Mouse (Mus musculus) spleen, postnatal 14 days (tissue): ENCODE results near the gene Dtnbp1.

ENCODE experiments used
- DNase-seq, 2 experiments: peaks; one replicate each; pipeline ENCODE4 v3.0.0; 2021 to 2022; ENCODE audit warnings: low spot score in 2 of 2

Dtnbp1 gene

DNA sequence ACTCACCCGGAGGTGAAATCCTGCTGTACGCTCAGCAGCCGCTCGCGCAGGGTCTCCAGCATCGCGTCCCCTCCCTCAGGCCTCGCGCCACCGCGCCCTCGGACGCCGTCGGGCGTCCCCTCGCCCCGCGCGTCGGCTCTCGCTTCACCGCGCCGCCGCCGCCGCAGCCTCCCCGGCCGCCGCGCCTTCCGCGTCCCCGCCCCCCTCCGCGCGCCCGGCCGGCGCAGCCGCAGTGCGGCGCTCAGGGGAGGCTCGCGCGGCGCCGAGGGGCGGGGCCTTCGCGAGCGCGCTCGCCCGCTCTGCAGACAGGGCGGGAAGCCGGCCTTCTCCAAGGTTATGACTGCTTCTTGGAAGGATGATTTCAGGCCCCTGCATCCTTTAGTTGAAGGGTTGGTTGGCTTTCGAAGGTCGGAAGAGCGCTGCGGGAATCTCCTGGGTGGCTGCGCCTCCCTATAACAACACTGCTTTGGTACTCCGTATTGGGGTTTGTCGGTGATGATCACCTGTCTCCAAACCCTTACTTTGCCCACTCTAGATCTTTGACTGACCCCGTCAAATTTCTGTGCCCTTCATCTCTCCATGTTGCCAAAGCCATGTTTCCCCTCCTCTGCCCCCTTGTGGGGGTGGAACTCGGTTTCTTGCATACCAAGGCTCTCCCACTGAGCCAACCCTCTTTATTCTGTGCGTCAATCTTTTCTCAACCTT is at the start of gene Dtnbp1:
Dtnbp1 (minus strand) TSS at position 237 of the 705 bp plus-strand sequence.
- DNase-seq = peak; percentile 61 to 73

DNA sequence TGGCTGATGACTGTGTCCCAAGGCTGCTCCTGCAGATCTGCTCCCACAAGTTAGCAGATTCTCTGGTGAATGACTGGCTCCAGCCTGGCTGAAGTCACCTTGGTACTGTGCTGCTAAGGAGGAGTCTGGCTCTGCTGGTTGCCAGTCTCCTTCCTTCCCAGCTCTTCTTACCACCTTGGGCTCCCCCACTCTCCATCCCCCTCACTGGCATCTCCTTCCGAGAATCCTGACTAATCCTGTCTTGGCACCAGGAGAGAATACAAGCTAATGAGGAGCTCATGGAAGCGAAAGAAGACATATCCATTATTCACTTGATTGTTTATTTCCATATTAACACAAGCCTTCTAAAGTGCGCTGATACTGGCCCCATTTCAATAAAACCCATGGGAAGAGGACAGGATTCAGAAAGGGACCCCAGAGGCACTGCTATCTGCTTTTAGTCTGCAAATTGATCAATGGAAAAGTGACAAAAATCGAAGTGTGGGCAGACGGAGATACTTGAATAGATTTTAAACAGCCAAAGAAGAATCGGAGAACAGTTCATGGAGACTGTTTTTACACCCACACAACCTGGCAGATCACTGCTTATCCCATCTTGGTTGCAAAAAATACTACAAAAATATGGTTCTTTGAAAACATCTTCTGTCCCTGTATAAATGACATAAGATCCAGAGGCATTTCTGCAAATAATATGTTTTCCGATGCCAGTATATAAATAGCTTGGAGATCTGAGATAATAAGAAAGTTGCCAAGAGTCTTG is 47.5 kb upstream of the Dtnbp1 start:
- DNase-seq = no peak

DNA sequence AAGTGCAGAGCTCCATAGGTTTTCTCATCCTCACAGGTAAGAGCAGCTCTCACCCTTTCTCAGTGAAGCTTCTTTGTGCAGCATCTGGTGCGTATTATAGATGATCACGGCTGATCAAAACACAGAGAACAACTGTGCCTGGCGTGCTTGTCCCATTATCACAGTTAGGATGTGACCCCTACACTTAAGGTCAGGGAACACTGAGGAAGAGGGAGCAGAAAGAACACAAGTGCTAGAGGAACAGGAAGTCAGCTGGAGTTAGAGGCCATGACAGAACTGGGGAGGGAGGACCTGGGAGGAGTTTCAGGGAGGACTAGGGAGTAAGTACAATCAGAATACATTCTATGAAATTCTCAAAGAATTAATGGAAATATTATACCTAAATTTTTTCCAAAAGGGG is 41.5 kb upstream of the Dtnbp1 start:
- DNase-seq = no peak

DNA sequence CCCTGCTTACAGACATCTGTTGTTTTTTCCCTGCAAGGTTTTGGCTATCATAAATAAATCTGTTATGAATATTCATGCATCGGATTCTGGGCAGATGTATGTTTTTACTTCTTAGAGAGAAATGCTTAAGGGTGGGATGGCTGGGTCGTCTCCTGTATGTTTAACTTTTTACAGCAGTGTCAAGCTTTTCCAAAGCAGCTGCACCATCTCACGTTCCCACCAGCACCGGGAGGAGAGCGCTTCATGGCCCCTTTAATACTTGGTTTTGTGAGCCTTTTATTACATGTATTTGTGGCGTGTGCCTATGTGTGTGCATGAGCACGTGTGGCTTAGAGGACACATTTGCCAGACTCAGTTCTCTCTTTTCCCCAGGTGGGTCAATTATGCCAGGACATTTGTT is 38.8 kb upstream of the Dtnbp1 start:
- no peak for DNase-seq

DNA sequence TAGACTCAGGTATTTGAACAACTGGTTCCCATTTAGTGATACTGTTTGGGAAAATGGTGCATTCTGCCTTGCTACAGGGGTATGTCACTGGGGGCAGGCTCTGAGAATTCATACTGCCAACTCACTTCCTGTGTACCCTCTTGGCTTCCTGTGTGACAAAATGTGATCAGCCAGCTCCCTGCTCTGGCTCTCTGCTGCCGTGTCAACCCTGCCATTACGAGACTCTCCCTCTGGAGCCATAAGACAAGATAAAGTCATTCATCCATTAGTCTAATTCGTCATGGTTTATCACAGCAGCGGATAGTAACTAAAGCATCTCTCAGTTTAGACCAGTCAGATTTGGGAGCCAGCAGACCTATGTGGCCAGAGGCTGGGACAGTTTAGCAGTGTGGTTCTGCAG is 38.2 kb upstream of the Dtnbp1 start:
- no peak for DNase-seq

DNA sequence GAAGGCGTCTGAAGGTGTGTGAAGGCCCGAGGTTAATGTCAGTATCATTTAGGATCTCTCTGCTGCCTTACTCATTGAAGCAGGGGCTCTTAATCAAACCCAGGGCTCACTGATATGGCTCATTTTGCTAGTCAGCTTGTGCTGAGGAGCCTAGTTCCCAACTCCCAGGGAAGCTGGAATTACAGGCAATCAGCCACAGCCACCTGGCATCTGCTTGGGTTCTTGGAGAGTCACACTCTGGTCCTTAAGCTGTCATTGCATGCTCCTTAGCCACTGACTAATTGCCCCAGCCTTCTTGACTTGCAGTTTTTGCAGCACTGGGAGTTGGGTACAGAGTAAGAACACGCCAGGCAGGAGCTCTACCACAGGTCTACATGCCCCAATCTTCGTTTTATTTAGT is 34.5 kb upstream of the Dtnbp1 start:
- no peak for DNase-seq

DNA sequence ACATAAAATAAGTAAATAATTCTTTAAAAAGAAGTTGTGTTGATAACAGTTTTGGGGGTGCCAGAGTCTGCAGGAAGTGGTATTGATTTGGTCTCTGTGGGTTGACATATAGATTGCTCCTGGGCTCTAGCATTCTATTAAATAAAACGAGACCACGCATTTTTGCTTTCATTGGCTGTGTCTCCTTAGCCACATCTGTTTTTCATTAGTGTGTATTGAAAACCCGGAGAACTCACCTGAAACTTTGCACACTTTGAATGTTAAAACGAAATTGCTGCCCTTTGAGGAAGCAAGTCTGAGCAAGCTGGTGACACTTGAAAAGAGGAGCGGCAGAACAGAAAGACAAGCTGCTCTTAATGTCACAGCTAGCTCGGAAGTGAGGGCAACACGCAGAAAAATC is 32.8 kb upstream of the Dtnbp1 start:
- no peak for DNase-seq

DNA sequence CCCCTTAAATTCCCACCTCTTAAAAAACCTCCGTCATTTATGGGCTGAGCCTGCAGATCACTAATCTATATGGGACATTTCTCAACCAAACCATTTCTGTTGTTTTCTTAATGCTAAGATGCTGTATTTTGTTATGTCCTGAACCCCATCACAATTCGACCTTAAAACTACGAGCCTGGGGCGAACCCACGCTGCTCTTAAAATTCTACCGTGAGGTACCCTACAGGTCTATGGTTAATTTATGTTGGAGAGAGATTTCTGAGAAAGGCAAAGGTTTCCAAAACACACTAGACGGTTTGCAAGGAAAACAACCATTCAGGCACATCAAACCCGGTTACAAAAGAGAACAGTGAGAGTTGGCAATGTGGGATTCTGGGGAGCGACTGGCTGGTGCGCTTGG is 31.4 kb upstream of the Dtnbp1 start:
- DNase-seq = no peak

DNA sequence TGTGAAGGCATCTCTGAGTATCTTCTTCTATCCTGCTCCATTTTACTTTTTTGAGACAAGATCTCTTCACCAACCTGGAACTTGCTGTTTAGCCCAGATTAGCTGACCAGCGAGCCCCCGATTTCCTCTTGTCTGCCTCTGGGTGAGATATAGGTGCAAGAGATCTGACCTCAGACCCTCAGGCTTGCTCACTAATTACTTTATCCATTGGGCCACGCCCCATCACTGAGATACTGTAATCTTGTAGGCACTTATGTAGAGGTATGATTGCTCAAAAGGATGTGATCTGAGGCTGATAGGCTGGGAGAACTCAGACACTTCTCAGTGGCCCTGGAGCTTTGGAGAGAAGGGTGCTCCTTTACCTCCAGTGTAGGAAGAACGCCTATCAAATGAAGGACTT is 30.5 kb upstream of the Dtnbp1 start:
- DNase-seq = no peak

DNA sequence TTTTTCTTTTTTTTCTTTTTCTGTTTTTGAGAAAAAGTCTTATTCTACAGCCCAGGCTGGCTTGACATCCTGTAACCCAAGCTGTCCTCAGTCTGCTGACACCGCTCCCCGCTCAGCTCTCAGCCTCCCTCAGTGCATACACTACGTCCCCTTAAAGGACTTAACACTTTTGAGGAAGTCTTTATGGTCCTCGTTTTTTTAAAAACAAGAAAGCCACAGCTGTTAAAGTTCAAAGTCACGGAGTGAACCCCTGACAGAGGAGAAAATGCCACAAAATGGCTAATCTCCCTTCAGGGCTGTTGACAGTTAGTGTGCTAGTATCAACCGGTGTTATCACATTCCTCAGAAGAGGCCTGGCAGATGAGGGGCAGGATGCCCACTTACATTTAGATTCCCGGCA is 29.8 kb upstream of the Dtnbp1 start:
- DNase-seq = no peak

DNA sequence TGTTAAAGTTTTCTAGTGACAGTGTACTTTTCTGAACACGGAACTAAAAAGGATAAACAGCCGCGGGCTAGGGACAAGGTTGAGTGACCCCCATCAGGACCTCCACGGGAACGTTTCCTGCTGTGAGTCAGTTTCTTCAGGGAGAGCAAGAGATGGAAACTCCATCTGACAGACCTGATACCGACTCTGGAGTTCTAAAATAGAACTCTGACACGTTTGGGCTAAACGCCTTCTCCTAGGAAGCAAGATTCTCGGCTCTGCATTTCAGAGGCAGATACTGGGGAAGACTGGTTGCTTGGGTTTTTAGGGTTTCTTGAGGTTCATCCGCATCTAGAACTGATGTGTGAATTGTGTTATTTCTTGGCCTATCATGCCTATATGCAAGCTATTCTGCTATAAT is 29.4 kb upstream of the Dtnbp1 start:
- DNase-seq = no peak

DNA sequence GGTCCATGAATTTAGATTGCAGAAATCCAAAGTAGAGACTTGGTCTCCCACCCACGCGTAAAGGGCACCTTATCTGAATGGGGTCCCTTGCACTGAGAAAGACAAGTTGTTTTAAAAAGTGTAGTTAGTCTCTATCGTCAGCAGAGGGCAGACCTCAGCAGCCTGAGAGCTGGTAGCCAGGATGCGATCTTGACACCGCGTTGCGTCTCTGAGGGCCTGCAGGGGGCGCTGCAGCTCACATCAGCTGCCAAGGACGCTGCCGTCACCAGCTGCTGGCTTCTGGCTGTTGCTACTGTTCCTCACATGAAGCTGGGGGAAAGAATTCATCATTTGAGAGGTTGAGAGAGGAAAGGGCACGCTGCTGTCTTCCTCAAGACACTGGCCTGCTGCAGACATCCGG is 28.9 kb upstream of the Dtnbp1 start:
- peak; percentile 68 to 81 for DNase-seq

DNA sequence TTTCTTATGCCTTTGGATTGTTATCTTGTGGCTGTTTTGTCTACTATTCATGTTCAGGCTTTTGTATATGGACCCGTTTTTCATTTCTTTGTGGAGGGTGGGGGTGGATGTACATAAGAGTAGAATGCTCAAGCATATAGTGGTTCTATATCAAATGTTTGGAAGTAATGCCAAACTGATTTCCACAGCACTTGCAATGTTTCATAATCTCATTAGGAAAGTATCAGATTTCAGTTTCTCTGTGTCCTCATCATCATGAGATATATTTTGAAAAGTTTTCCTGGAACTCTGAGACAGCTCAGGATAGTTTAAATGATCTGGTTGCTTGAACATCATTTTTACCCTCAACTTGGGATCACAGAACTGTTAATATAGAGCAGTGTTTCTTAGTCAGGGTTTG is 27.8 kb upstream of the Dtnbp1 start:
- DNase-seq = no peak

DNA sequence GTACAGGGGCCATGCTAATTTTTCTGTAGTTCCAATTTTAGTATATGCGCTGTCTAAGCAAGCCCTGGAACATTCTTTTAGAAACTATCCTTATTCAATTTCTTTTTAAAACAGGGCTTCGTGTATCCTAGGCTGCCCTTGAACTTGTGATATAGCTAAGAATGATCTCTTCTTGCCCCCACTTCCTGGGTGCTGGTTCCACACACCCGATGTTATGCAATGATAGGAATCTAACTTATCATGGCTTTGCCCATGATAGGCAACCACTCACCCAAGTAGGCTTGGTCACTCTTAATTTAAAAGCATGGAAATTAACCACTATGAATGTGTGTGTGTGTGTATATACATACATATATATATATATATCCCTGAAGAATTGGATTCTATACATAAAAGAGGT is 24.3 kb upstream of the Dtnbp1 start:
- DNase-seq = no peak

DNA sequence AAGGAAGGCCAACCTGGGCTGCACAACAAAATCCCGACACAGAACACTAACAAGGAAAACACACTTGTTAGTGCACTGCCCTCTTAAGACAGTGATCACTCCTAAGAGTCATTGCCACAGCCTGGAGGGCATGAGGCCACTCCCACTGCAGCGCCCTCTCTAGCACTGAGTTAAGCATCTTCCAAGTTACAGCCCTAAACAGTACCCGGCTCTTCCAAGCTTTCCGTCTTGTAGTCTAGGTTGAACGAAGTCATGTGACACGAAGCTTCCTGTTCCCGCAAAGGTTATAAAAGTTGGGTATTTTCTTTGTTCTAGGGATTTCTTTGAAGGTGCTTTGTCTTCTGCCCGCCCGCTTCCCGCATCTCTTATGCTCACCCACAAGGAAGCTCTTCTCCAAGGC is 22.9 kb upstream of the Dtnbp1 start:
- no peak for DNase-seq

DNA sequence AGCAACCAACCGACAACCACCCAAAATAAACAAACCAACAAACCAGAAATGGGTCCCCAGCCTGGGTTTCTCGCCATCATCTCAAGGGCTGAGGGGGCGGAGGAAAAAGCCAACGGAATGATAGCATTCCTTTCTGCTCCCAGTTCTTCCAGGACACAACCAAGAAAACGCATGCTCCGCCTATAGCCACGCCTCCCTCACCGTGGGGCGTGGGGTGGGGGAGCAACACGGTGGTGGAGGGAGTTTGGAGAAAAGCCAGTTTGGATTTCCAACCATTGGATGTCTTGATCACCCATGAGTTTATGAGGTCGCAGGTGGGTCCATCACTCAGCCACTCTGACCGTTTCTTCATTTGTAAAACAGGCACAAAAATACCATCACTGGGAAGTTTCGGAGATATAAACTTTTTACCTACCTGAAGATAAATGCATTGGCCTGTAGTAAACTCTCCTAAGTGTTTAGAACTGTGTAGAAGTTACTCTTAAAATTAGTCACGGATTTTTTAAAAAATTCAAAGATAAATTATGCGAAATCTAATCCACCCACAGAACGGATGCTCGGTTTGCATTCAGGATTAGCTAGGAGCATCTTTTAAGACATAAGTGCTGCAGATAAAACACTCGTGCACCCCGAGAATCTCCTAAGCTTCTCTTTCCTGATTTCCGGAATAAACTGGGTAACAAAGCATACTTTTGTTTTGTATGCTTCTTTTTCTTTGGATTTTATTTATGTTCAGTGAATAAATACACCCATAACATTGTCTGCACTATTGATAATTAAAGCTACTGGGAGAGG is 21.6 kb upstream of the Dtnbp1 start:
- no peak for DNase-seq

DNA sequence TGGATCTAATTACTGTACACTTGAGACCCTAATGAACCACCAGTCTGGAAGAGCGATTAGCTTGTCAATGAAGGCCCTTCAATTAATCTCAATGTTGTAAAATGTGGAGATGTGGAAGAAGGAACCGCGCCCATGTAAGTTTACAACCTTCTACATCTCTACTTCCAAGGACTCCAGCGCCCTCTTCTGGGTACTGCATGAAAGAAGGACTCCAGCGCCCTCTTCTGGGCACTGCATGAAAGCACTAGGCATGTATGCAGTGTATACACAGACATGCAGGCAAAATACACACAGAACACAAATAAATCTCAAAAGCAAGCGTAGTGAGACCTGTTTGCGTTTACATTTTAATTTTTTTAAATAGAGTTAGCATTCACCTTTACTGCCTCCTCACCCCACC is 6.2 kb upstream of the Dtnbp1 start:
- peak; percentile 40 to 55 for DNase-seq

DNA sequence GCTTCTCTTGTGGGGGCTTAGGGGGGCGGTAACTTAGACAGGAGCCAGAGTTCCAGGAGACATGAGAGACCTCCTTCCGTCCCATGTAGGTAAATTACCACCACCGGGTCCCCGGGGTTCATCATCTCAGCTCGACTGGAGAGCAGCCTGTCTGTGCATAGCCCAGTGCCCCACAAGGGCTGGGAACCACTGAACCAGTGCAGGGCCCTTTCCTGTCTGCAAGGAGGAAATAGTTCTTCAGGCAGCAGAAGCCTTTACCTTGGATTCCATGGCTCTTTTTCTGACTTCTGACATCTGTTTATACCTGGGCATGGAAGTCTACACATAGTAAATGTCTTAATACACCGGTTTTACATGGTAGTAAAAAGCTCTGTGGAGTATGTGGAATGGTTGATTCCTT is 5.8 kb upstream of the Dtnbp1 start:
- DNase-seq = no peak

DNA sequence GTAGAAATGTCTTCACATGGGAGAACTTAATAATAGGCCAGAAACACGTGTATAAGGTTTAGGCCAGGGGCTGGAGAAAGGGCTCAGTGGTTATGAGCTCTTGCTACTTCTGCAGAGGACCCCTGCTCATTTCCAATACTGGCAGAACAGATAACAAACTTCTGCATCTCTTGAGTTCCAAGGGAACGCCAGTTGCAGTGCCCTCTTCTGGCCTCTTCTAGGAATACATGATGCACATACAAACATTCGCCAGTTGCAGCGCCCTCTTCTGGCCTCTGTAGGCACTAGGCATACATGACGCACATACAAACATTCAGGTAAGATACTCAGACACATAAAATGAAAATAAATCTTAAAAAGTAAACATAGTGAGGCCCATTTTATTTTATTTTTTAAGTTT is 4.5 kb upstream of the Dtnbp1 start:
- no peak for DNase-seq

DNA sequence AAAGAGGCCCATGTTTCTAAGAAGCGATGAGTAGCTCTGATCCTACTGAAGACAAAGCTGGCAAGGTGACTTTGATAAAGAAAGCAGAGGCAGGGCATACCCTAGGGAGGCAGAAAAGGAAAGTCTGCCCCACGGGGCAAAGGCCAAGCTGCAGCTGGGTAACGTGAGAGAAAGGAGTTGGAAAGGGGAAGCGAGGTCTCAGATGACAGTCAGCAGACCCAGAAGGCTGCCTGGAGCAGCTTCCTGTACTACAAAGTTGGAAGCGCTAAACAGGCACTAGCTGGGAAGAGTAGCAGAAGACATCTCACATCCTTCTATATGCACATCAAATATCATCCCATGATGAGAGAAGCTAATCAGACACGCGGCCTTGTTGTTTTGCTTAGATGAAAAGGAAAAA is 3.9 kb upstream of the Dtnbp1 start:
- no peak for DNase-seq

DNA sequence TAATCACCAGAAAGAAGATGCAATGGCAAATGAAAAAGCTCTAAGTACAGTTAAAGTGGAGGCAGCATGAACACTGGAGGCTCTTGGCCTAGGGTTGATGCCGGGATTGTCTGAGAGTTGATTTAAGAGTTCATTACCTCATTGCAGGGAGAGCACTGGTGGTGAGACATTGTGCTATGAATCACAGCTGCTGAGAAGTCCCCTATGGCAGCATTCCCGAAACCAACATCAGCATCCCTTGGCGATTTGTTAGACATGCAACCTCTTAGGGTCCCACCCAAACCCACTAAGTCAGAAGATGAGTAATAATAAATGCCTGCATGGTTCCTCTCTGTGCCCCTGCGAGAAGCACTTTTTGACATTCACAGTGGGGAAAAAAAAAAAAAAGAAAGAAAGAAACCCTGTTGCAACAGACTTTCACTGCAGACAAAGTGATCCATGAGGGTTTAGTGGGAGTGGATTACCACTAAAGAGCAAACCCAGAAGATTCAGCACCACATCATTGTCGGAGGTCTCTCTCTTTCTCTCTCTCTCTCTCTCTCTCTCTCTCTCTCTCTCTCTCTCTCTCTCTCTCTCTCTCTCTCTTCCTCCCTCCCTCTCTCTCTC is 3.1 kb upstream of the Dtnbp1 start:
- DNase-seq = no peak

DNA sequence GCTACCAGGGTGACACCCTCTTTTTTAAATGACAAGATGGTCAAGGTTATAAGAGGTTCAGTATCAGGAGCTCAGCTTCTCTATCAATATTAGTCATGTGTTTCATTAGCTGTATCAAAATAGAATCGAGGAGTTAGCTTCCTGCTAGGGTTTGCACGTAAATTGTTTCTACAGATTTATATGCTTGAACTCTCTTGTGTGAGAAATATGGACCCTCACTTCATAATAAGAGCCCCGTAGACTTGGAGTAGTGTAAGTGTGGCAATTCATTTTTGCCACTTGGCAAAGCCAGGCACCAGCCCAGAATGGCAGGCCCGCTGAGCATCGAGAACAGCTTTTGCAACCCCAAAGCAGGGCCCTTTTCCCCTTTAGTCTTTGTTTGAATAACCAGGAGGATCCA is 1.1 kb upstream of the Dtnbp1 start:
- DNase-seq = no peak
